Mouse (Mus musculus) liver, embryonic 12.5 days (tissue): Measurements from ENCODE around the gene Tnfrsf17. TPM values are rescaled to one million over a fixed set of nuclear protein-coding genes. Genes with fewer than 3 reads are reported as not detected.
"Not testable (repeated sequence)": the region's sequence is repeated elsewhere in the genome, so short reads cannot be mapped to it uniquely, and the experiment has no call there.

ENCODE experiments used
- ATAC-seq: fragments of 200-750 bp; cut with Nextera tagmentation; 2 replicates; pipeline ENCODE4 v1.8.0; 2017; ENCODE audit warnings: moderate number of reproducible peaks, mild to moderate bottlenecking, moderate library complexity
- H3K27ac ChIP-seq: fragments of 300-500 bp; sonication (generic); 2 replicates; pipeline ENCODE4 v1.5.1; 2016; ENCODE audit warnings: mild to moderate bottlenecking
- H3K27me3 ChIP-seq: fragments of 300-500 bp; sonication (generic); replicated peaks from 2 replicates; pipeline ENCODE4 v1.6.1; 2016; ENCODE audit warnings: mild to moderate bottlenecking, moderate library complexity
- H3K36me3 ChIP-seq: fragments of 300-500 bp; sonication (generic); 2 replicates; pipeline ENCODE4 v1.6.1; 2016; ENCODE audit warnings: mild to moderate bottlenecking, moderate library complexity
- H3K4me1 ChIP-seq: fragments of 300-500 bp; sonication (generic); 2 replicates; pipeline ENCODE4 v1.6.1; 2016
- H3K4me2 ChIP-seq: fragments of 300-500 bp; sonication (generic); 2 replicates; pipeline ENCODE4 v1.6.1; 2016; ENCODE audit warnings: mild to moderate bottlenecking, moderate library complexity
- H3K4me3 ChIP-seq: fragments of 300-500 bp; sonication (generic); 2 replicates; pipeline ENCODE4 v1.5.1; 2016; ENCODE audit warnings: mild to moderate bottlenecking, moderate library complexity
- H3K9ac ChIP-seq: fragments of 300-500 bp; sonication (generic); 2 replicates; pipeline ENCODE4 v1.6.1; 2016; ENCODE audit warnings: mild to moderate bottlenecking, moderate library complexity
- H3K9me3 ChIP-seq: fragments of 300-500 bp; sonication (generic); replicated peaks from 2 replicates; pipeline ENCODE4 v1.6.1; 2016; ENCODE audit warnings: mild to moderate bottlenecking, moderate library complexity
- WGBS: fragments of 180-500 bp; shearing (Covaris S2); methylation state at CpG from one replicate; pipeline ENCODE4 v1.1.7; 2016; ENCODE audit not compliant: insufficient replicate concordance; 5-methylcytosine and 5-hydroxymethylcytosine counted together
- polyA plus RNA-seq: library from polyadenylated mRNA; unstranded; fragments of >200 nt; fragmentation: Nextera tagmentation; extraction: Ambion mirVana; gene quantifications from 2 replicates; pipeline ENCODE4 v1.2.1, GENCODE M21; 2016

Tnfrsf17 gene
- polyA plus RNA-seq, result not detected in 2 replicates

GRCm38 (mm10) chr16:11313512-11313911, at the start of gene Tnfrsf17:
Tnfrsf17 (plus strand) TSS chr16:11313812.
- Histone ChIP-seq H3K36me3 (no peaks in the 10 kb centered on the region), H3K4me1 (no peaks in the 10 kb centered on the region), H3K27me3 (no peaks in the 10 kb centered on the region), H3K9me3 (no peaks in the 10 kb centered on the region), H3K4me3 (no peak within 1 kb of the TSS), H3K27ac (no peak within 1 kb of the TSS), H3K9ac (no peak within 1 kb of the TSS), H3K4me2 (no peak within 1 kb of the TSS)
- 64% methylated on average over 7 of the region's 7 CpGs for WGBS
- no peak for ATAC-seq

GRCm38 (mm10) chr16:11266556-11266955, 47.1 kb upstream of the Tnfrsf17 start:
- Histone ChIP-seq H3K4me1 (peaks cover 20% of the 10 kb centered on the region), H3K36me3 (no peaks in the 10 kb centered on the region), H3K4me2 (no peak overlapping the region), H3K9ac (no peak overlapping the region), H3K27me3 (no peaks in the 10 kb centered on the region), H3K27ac (no peak overlapping the region), H3K9me3 (no peaks in the 10 kb centered on the region), H3K4me3 (no peak overlapping the region)
- 73% methylated on average over 2 of the region's 2 CpGs for WGBS
- no peak for ATAC-seq

- H3K27ac ChIP-seq, result peak overlapping the region; percentile 88
Measured at GRCm38 (mm10) chr16:11269808-11270207, 43.8 kb upstream of the Tnfrsf17 start.

GRCm38 (mm10) chr16:11270642-11271041, 43.0 kb upstream of the Tnfrsf17 start:
- 20% methylated on average over 2 of the region's 2 CpGs for WGBS
- Histone ChIP-seq H3K4me3 (no peak overlapping the region), H3K4me1 (peaks cover 22% of the 10 kb centered on the region), H3K9me3 (no peaks in the 10 kb centered on the region), H3K4me2 (peak overlapping the region; percentile 35), H3K27ac (peak overlapping the region; percentile 88), H3K36me3 (no peaks in the 10 kb centered on the region), H3K9ac (peak overlapping the region; percentile 53), H3K27me3 (no peaks in the 10 kb centered on the region)
- ATAC-seq, result peak; percentile 100

More at GRCm38 (mm10) chr16:11269808-11270207, 43.8 kb upstream of the Tnfrsf17 start:
- Histone ChIP-seq H3K4me3 (no peak overlapping the region), H3K9ac (0 out of 2 replicates have a peak overlapping the region, but pooled peaks have one; percentile 53), H3K4me1 (peaks cover 22% of the 10 kb centered on the region), H3K4me2 (no peak overlapping the region), H3K27me3 (no peaks in the 10 kb centered on the region), H3K36me3 (no peaks in the 10 kb centered on the region), H3K9me3 (no peaks in the 10 kb centered on the region)
- WGBS, result 44% methylated on average over 6 of the region's 6 CpGs
- no peak for ATAC-seq

GRCm38 (mm10) chr16:11271073-11271472, 42.5 kb upstream of the Tnfrsf17 start:
- peaks cover 22% of the 10 kb centered on the region for H3K4me1 ChIP-seq
- H3K9ac ChIP-seq, result 0 out of 2 replicates have a peak overlapping the region, but pooled peaks have one; percentile 24
- H3K27me3 ChIP-seq, result no peaks in the 10 kb centered on the region
- no peaks in the 10 kb centered on the region for H3K36me3 ChIP-seq
- no peak overlapping the region for H3K4me3 ChIP-seq
- ATAC-seq, result peak; percentile 51
- H3K9me3 ChIP-seq, result no peaks in the 10 kb centered on the region
- peak overlapping the region; percentile 88 for H3K27ac ChIP-seq
- H3K4me2 ChIP-seq, result peak overlapping the region; percentile 35

GRCm38 (mm10) chr16:11276888-11277287, 36.7 kb upstream of the Tnfrsf17 start:
- H3K4me3 ChIP-seq, result no peak overlapping the region
- 0 out of 2 replicates have a peak, but pooled peaks cover 8% of the 10 kb centered on the region for H3K4me1 ChIP-seq
- H3K27ac ChIP-seq, result no peak overlapping the region
- no peaks in the 10 kb centered on the region for H3K36me3 ChIP-seq
- H3K9me3 ChIP-seq, result no peaks in the 10 kb centered on the region
- 54% methylated on average over 3 of the region's 3 CpGs for WGBS
- no peak overlapping the region for H3K9ac ChIP-seq
- no peaks in the 10 kb centered on the region for H3K27me3 ChIP-seq
- no peak overlapping the region for H3K4me2 ChIP-seq
- no peak for ATAC-seq

- no peaks in the 10 kb centered on the region for H3K9me3 ChIP-seq
- no peak overlapping the region for H3K4me2 ChIP-seq
- H3K27me3 ChIP-seq, result no peaks in the 10 kb centered on the region
- no peak for ATAC-seq
- no peak overlapping the region for H3K4me3 ChIP-seq
- no peak overlapping the region for H3K9ac ChIP-seq
- 52% methylated on average over 6 of the region's 6 CpGs for WGBS
- no peak overlapping the region for H3K27ac ChIP-seq
- no peaks in the 10 kb centered on the region for H3K36me3 ChIP-seq
- 0 out of 2 replicates have a peak, but pooled peaks cover 8% of the 10 kb centered on the region for H3K4me1 ChIP-seq
Measured at GRCm38 (mm10) chr16:11278778-11279177, 34.8 kb upstream of the Tnfrsf17 start.

GRCm38 (mm10) chr16:11282655-11283232, 30.9 kb upstream of the Tnfrsf17 start:
- no peak for ATAC-seq
- Histone ChIP-seq H3K36me3 (no peaks in the 10 kb centered on the region), H3K4me3 (no peak overlapping the region), H3K27me3 (no peaks in the 10 kb centered on the region), H3K4me1 (peaks cover 22% of the 10 kb centered on the region), H3K9ac (no peak overlapping the region), H3K27ac (no peak overlapping the region), H3K9me3 (no peaks in the 10 kb centered on the region), H3K4me2 (no peak overlapping the region)
- WGBS, result 77% methylated on average over 5 of the region's 5 CpGs

GRCm38 (mm10) chr16:11284881-11285280, 28.7 kb upstream of the Tnfrsf17 start:
- Histone ChIP-seq H3K4me1 (peaks cover 14% of the 10 kb centered on the region), H3K27ac (no peak overlapping the region), H3K27me3 (no peaks in the 10 kb centered on the region), H3K4me3 (no peak overlapping the region), H3K4me2 (no peak overlapping the region), H3K9me3 (peaks cover 4% of the 10 kb centered on the region), H3K36me3 (no peaks in the 10 kb centered on the region), H3K9ac (no peak overlapping the region)
- WGBS, result 44% methylated on average over 2 of the region's 2 CpGs
- no peak for ATAC-seq

GRCm38 (mm10) chr16:11285949-11286348, 27.7 kb upstream of the Tnfrsf17 start:
- H3K9ac ChIP-seq, result no peak overlapping the region
- H3K4me1 ChIP-seq, result peaks cover 14% of the 10 kb centered on the region
- no peak overlapping the region for H3K27ac ChIP-seq
- no peak overlapping the region for H3K4me3 ChIP-seq
- no peaks in the 10 kb centered on the region for H3K27me3 ChIP-seq
- WGBS, result 41% methylated on average over 2 of the region's 2 CpGs
- H3K4me2 ChIP-seq, result no peak overlapping the region
- ATAC-seq, result no peak
- H3K9me3 ChIP-seq, result peaks cover 11% of the 10 kb centered on the region
- H3K36me3 ChIP-seq, result no peaks in the 10 kb centered on the region

GRCm38 (mm10) chr16:11288873-11289272, 24.7 kb upstream of the Tnfrsf17 start:
- H3K9me3 ChIP-seq, result peaks cover 11% of the 10 kb centered on the region
- H3K4me3 ChIP-seq, H3K36me3 ChIP-seq, H3K27ac ChIP-seq, H3K9ac ChIP-seq, H3K4me2 ChIP-seq, H3K27me3 ChIP-seq, ATAC-seq: not testable (repeated sequence)
- H3K4me1 ChIP-seq, result peaks cover 14% of the 10 kb centered on the region
- WGBS, result 80% methylated on average over 8 of the region's 8 CpGs

- not testable (repeated sequence) for H3K4me1 ChIP-seq, H3K27ac ChIP-seq, H3K9ac ChIP-seq, H3K27me3 ChIP-seq, H3K4me3 ChIP-seq, ATAC-seq, H3K4me2 ChIP-seq, H3K9me3 ChIP-seq, H3K36me3 ChIP-seq
- 68% methylated on average over 4 of the region's 4 CpGs for WGBS
Measured at GRCm38 (mm10) chr16:11295583-11295982, 18.0 kb upstream of the Tnfrsf17 start.

GRCm38 (mm10) chr16:11297700-11298099, 15.9 kb upstream of the Tnfrsf17 start:
- H3K4me1 ChIP-seq, H3K9me3 ChIP-seq, H3K27me3 ChIP-seq, H3K36me3 ChIP-seq, H3K9ac ChIP-seq, H3K27ac ChIP-seq, H3K4me2 ChIP-seq, H3K4me3 ChIP-seq: not testable (repeated sequence)
- WGBS, result 46% methylated on average over 1 of the region's 1 CpGs
- ATAC-seq, result 0 out of 2 replicates have a peak, but pooled peaks have one; percentile 65
